Mouse (Mus musculus): ENCODE data around the gene 1700014D04Rik. TPM values are rescaled to one million over a fixed set of nuclear protein-coding genes. Genes with fewer than 3 reads are reported as not detected.
"Not testable (repeated sequence)": the region's sequence is repeated elsewhere in the genome, so short reads cannot be mapped to it uniquely, and the experiment has no call there.

The 1700014D04Rik gene
- total RNA-seq, 2 experiments from 2014 or later: not detected

GRCm38 (mm10) chr13:59728378-59729093 lies 18.0 kb downstream of the 1700014D04Rik start:
- no peak overlapping the region for H3K4me3 ChIP-seq
- H3K27ac ChIP-seq: no peak overlapping the region
- TF ChIP-seq CTCF (IDR thresholded peaks at IDR 0.05): no peak; the same call in none of the 2 replicates
- intact Hi-C loops (cut with DNase I): loop anchor here (1.0 to 5.0 kb wide), 4 partner anchors 96 to 213 kb away; partner anchors contain the start of genes Agtpbp1 and Naa35
- DNase-seq: peak; percentile 83

DNA sequence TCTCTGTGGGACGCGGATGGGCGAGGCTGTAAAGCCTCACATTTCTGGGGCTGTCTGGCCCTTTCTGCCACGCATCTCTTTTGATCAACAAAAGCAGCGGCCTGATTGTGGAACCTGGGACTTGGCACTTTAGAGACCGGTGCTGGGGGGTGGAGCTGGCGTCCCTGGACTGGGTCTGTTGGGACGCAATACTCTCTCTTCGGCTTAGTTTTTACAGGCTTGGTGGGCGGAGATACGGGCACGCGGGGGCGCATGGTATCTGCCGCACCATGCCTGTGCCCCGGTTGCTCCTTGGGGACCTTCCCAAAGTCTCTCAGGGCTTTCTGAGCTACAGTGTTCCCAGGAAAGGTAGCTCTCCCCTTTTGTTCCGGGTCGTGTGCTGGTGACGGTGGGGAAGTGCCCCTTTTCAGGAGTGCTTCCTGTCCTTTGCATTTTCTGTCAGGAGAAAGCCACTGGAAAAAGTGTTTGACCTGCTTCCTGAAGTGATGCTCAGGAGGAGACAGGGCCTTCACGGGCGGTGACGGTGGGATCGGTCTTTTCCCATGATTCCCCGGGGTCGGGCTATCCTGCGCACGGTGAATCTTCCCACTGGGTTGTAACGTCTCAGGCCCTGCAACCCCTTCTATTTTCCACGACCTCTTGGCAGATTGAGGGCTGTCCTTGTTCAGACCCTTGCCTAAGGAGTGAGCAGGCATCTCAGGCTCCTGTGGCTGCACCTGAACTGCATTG lies 20.2 kb downstream of the 1700014D04Rik start:
- Histone ChIP-seq H3K27ac (no peak overlapping the region), H3K4me3 (peak overlapping the region; percentile 23)
- no peak for TF ChIP-seq CTCF (IDR thresholded peaks at IDR 0.05)
- no peak for DNase-seq
- intact Hi-C loops (cut with DNase I): loop anchor here (5.0 kb wide), 3 partner anchors 94 to 194 kb away; partner anchors contain the start of genes Agtpbp1 and Naa35

- H3K27ac ChIP-seq; H3K4me3 ChIP-seq; intact Hi-C loops (cut with DNase I); DNase-seq: not testable (repeated sequence)
Observed at GRCm38 (mm10) chr13:59722089-59722488, 24.5 kb downstream of the 1700014D04Rik start.

DNA sequence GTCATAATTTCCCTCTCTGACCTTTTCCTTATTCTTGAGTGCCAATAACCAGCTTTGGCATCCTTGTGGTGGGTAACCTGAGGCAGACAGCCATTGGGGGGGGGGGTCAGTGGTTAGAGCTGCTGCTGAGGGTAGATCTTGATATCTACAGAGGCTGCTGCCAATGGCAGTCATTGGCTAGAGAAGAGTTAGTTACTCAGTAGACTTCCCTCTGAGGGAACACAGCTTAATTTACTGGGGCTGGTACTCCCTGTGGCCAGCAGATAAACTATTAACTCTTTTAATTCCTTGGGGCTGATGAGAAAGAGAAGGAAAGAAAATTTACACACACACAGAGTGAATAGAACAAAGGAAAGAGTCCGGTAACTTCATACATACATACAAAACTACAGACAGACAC lies 27.1 kb downstream of the 1700014D04Rik start:
- intact Hi-C loops (cut with DNase I): no loop called here
- Histone ChIP-seq H3K4me3 (no peak overlapping the region), H3K27ac (peak overlapping the region; percentile 38)
- DNase-seq: no peak
- no peak for TF ChIP-seq CTCF (IDR thresholded peaks at IDR 0.05)

DNA sequence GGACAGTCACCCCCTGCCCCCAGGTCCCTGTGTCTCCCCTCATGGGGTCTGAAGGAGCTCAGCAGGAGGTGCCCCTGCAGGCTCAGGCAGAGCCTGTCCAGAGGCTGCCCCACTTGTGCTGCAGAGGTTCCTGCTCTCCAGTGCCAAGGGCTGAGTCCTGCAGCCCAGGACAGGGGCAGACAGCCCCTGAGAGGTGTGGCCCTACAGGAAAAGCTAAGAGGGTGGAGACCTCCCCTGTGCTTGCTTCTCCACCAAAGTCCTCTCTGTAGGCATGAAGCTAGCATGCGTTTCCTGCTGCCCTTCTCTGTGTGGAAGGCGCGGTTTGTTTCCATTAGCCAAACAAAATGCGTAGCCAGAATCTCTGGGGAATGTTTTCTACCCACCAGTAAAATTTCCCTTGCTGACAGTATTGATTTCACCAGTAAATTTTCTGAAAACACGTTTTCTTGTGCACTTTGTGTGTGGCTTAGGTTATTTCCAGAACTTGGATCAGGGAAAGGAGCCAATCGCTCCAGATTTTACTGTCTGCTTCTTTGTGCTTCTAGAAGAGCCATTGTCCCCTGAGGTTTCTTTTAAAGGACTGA lies 27.6 kb downstream of the 1700014D04Rik start:
- Histone ChIP-seq H3K27ac (peak overlapping the region; percentile 38), H3K4me3 (0 out of 2 replicates have a peak overlapping the region, but pooled peaks have one; percentile 32)
- DNase-seq; intact Hi-C loops (cut with DNase I): not testable (repeated sequence)

DNA sequence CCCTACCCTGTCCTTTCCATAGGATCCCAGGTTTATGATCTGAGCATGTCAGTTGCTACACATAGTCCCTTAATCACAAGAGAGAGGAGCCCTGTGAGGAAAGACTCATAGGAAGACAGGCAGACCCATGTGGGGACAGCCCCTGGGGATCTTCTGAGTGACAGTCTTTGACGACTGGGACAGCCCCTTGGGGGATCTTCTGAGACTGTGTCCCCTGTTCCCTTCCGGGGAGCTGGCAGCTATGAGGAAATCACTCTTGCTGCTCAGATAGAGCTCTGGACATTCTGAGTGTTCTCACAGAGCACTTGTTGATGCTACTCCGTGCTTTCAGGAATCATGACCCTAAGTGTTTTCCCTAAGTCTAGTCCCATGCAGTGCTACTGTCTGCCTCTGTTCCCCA lies 32.8 kb downstream of the 1700014D04Rik start:
- intact Hi-C loops (cut with DNase I): no loop called here
- TF ChIP-seq CTCF (IDR thresholded peaks at IDR 0.05): no peak
- no peak overlapping the region for H3K4me3 ChIP-seq
- no peak for DNase-seq
- no peak overlapping the region for H3K27ac ChIP-seq

DNA sequence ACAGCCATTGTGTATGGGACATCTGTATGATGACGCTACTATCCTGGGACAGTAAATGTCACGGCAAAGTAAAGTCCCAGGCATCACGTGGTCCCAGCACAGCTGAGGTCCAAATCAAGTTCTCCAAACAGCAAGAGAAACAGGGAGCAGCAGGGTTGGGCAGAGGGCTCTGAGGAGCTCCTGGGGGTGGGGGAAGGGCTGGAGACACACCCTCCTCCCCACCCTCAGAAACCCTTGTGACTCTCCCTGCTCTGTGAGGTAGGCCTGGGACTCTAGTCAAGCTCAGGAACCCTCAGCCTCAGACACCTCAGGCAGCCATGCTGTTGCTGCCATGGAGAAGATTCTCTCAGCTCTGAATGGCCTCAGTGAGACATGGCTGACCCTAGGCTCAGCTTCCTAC lies 34.6 kb downstream of the 1700014D04Rik start, which contains the start of gene Spata31d1b:
TSS of gene Spata31d1b (plus strand) at position 301 of the 400 bp plus-strand sequence.
- DNase-seq; intact Hi-C loops (cut with DNase I); H3K4me3 ChIP-seq; H3K27ac ChIP-seq: not testable (repeated sequence)

GRCm38 (mm10) chr13:59710230-59710629 lies 36.3 kb downstream of the 1700014D04Rik start, which contains the start of gene Spata31d1a:
Gene Spata31d1a (minus strand): TSS chr13:59710330.
- intact Hi-C loops (cut with DNase I): no loop called here
- no peak for TF ChIP-seq CTCF (IDR thresholded peaks at IDR 0.05)

DNA sequence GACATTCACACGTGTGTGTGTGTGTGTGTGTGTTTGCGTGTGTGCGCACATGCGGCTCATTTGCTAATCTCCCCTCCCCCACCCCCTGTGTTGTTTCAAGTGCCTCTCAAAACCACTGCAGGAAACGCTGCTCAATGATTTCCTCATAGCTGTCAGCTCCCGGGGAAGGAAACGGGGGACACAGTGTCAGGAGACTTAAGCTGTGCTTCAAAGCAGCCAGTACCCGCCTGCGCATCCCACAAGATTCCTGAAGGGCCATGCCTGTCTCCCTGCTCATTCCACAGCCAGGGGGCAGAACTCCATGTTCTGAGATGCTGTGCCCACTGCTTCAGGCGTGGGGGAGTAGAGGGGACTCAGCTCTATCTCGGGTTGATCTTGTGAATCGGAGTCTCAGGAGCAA lies 42.0 kb downstream of the 1700014D04Rik start:
- Histone ChIP-seq H3K4me3 (no peak overlapping the region), H3K27ac (no peak overlapping the region)
- intact Hi-C loops (cut with DNase I): no loop called here
- peak; percentile 22; the same call in 1 of the 2 replicates for TF ChIP-seq CTCF (IDR thresholded peaks at IDR 0.05)
- DNase-seq: no peak

More at GRCm38 (mm10) chr13:59710230-59710629, 36.3 kb downstream of the 1700014D04Rik start, which contains the start of gene Spata31d1a:
- DNase-seq: no peak
- Histone ChIP-seq H3K27ac (no peak within 1 kb of the TSS), H3K4me3 (no peak within 1 kb of the TSS)

GRCm38 (mm10) chr13:59703514-59703913 lies 43.0 kb downstream of the 1700014D04Rik start:
- intact Hi-C loops (cut with DNase I): no loop called here
- no peak for DNase-seq
- TF ChIP-seq CTCF (IDR thresholded peaks at IDR 0.05): no peak
- no peak overlapping the region for H3K4me3 ChIP-seq
- H3K27ac ChIP-seq: no peak overlapping the region

DNA sequence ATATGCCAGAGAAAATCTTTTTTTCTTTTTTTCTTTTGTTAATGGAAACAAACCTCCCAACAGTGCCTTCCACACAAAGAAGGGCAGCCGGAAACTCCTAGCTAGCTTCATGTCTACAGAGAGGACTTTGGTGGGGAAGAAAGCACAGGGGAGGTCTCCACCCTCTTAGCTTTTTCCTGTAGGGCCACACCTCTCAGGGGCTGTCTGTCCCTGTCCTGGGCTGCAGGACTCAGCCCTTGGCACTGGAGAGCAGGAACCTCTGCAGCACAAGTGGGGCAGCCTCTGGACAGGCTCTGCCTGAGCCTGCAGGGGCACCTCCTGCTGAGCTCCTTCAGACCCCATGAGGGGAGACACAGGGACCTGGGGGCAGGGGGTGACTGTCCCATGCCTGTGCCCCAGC lies 46.4 kb downstream of the 1700014D04Rik start:
- H3K4me3 ChIP-seq; H3K27ac ChIP-seq; intact Hi-C loops (cut with DNase I); DNase-seq: not testable (repeated sequence)

DNA sequence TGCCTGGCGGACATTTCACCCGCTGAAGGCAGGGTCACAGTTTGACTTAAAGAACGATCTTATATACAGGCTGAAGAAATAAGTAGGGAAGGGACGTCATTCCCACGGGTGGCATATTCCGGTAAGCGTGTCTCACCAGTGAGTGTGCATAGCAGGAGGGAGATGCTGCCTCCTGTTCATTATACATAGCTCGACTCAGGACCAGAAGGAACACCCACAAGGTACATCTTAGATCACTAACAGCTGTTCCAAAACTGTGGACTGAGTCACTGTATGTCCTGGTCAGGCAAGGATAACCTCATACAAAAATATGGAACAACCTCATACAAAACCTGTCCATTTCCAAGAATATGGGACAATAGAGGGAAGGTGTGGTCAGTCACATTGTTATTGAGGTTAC lies 47.4 kb downstream of the 1700014D04Rik start:
- Histone ChIP-seq H3K27ac (no peak overlapping the region), H3K4me3 (no peak overlapping the region)
- intact Hi-C loops (cut with DNase I): no loop called here
- DNase-seq: no peak
- no peak for TF ChIP-seq CTCF (IDR thresholded peaks at IDR 0.05)

- H3K27ac ChIP-seq: no peak overlapping the region
- no peak overlapping the region for H3K4me3 ChIP-seq
- intact Hi-C loops (cut with DNase I): no loop called here
- TF ChIP-seq CTCF (IDR thresholded peaks at IDR 0.05): no peak
- no peak for DNase-seq
Observed at GRCm38 (mm10) chr13:59695781-59696180, 50.8 kb downstream of the 1700014D04Rik start.
